Mouse (Mus musculus): ENCODE measurements around the gene Spata45.

- no peak for TF ChIP-seq CTCF (IDR thresholded peaks at IDR 0.05; ENCODE audit: low read depth)
- TF ChIP-seq EP300 (IDR thresholded peaks at IDR 0.05; ENCODE audit: low read depth) = no peak
These were observed 5.7 kb downstream of the Spata45 start for GRCm38 (mm10) chr1:191042106-191042505.
